Mouse (Mus musculus) thymus, postnatal 36 days (tissue): ENCODE measurements around the gene Sp6.

Experiments used
- DNase-seq, 2 experiments: peaks; one replicate each; pipeline ENCODE4 v3.0.0; 2022; ENCODE audit warnings: mixed read lengths in 2 of 2

The Sp6 gene

DNA sequence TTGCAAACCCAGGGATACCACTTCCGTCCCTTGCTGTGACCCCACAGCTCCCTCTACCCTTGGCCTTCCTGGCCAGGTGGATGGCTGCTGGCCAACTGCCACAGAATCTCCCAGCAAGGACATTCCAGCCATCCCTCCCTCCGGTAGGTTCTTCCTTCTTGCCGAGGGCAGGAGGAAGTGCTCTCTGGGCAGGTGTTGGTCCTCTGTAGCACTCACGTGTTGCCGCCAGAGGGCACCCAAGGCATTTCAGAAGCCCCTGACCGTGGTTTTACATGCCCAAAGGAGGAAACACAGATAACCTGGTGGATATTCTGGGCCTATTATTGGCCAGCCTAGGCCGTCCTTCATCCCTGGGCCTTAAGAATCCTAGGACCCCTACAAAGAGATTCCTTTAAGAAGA lies 30.8 kb upstream of the Sp6 start:
- DNase-seq = peak; percentile 84 to 86

DNA sequence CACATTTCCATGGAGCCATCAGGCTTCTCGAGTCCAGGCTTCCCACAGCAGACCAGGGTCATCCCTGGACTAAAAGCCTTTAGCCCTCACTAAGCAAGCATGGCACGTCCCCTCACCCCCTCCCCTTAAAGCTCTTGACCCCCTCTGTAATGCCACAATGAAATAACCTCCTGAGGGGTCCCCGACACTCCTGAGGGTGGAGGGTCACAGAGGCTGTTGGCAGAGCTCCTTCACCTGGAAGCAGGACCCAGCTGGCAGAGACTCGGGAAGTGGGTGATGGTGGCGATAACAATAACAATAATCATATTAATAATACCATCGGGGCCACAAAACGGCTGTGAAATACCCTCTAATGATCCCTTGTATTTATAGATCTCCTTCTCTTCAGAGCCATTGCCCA lies 30.3 kb upstream of the Sp6 start, which contains the start of gene Sp2:
Gene Sp2 (minus strand): TSS at position 101 of the 400 bp plus-strand sequence.
- no peak for DNase-seq

DNA sequence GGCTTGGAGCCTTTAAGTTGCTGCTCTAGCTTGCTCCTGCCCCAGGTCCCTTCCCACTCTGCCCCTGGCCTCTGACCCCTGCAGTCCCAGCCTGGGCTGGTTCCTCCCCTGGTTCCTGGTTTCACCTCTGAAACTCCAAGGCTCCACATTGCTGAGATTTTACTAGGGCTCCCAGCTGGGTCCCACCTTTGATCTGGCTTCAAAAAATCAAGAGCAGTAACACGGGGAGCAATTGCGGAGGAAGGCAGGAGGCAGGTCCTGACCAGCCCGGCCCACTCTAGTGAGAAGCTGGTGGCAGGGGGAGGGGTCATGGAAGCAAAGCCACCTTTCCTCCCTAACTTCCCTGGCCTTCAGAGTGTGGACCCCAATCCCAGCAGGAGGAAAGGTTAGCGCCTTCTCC lies 28.3 kb upstream of the Sp6 start:
- no peak for DNase-seq

DNA sequence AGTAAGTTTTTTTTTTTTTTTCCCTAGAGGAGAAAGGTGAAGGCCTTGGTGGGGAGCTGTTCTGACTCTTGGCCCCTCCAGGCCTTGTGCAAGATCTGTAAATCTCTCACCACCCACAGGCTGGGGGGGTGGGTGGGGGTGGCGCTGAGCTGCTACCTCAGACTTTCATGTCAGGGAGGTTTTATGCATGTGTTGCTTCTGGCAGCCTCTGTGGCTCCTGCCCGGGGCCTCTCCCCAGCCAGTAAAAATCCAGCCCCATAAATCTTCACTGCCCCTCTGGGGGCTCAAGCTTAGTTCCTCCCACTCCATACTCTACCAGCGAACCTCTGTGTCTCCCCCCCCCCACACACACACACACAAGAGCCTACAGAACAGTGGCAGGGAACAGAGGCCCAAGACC lies 26.7 kb upstream of the Sp6 start:
- peak in 1 of 2 experiments; percentile 23 for DNase-seq

DNA sequence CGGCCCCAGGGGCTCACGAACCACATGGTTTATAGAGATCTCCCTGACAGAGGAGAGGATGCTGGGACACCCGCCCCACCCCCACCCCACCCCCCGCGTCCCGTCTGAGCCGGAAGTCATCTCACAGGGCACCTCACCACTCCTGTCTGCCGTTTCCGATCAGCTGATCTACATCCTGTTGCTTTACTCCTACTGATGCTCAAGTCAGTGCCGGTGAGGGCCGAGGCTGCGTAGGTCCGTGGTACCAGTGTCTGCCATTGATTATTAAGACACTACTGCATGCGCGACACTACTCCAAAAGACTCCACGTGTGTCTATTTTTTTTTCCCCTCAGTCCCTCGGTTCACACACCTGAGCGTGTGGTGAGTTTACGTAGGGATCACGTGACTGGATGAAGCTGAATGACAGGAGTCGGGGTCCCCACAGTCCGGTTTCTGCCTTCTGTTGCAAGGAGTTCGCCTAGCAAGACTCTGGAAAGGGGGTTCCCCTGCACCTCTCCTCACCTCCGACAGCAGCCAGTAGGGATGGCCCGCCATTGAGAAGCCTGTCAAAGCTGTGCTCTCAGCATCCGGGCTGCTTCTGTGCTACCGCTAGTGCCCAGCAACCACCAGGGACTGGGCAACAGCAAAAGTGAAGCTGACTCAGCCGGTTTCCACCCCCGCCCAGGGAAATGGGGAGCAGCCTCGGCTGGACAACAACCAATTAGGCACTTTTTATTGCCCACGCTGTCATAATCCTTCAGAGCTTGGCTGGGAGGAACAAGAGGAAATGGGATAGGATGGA lies 25.1 kb upstream of the Sp6 start:
- DNase-seq = peak; percentile 60 to 74

DNA sequence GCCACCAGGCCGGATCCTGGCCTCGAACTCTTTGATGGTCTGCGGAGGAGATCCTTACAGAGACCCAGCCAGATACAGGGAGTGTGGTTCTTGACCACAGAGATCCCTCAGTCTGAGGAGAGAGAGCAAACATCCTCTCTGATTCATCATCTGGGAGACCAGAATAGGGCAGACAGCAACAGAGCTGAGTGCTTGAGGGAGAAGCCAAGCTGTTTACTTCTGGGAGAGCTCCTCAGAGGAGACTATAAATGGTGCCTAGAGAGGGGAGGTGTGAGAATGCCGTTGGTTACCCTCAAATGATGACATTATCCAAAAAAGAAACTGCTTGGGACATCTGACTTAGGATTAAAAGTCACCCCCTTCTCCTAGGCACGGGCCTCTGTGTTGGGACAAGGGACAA lies 21.7 kb upstream of the Sp6 start:
- DNase-seq = no peak

DNA sequence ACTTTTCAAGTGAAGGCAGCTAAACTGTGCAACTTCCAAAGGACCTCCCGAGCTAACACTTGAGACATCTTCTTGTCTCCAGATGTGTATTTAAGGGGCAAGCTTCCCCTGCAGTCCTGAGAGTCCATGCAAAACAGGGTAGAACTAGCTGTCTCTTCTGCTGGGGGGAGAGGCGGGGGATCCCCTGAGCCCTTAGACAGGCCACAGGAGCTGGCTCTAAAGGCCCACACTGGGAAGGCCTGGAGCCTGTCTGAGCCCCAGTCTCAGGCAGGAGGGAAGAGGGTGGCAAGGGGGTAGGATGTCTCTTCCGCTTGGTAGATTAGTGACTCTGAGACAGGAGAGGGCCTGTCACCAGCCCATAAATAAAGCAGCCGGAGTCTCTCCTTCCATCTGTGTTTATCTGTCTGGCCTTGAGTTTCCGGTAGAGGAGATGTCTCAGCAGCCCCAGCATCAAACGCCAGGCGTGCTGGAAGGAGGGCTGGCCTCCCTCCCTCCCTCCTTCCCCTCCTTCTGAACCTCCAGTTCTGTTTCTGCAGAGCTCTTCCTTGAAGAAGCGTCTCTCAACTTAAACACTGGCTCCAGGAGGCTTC lies 20.4 kb upstream of the Sp6 start:
- DNase-seq = peak; percentile 26 to 57

DNA sequence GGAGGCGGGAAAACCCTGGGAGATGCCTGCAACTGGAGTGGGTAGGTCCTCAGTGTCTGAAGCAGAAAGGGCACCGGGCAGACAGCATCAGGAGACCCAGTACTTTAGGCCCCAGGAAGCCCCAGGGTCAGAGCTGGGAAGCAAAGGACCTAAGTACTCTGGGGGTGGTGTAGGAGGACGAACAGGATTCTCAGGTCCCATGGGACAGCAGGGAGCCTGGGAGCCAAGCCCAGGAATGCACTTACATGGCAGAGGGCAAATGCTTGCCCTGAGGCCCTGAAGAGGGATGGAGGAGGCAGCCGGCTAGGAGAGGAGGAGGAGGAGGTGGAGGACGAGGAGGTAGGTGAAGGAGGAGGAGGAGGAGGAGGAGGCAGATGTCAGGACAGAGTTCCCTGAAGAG lies 18.2 kb upstream of the Sp6 start:
- DNase-seq = no peak

DNA sequence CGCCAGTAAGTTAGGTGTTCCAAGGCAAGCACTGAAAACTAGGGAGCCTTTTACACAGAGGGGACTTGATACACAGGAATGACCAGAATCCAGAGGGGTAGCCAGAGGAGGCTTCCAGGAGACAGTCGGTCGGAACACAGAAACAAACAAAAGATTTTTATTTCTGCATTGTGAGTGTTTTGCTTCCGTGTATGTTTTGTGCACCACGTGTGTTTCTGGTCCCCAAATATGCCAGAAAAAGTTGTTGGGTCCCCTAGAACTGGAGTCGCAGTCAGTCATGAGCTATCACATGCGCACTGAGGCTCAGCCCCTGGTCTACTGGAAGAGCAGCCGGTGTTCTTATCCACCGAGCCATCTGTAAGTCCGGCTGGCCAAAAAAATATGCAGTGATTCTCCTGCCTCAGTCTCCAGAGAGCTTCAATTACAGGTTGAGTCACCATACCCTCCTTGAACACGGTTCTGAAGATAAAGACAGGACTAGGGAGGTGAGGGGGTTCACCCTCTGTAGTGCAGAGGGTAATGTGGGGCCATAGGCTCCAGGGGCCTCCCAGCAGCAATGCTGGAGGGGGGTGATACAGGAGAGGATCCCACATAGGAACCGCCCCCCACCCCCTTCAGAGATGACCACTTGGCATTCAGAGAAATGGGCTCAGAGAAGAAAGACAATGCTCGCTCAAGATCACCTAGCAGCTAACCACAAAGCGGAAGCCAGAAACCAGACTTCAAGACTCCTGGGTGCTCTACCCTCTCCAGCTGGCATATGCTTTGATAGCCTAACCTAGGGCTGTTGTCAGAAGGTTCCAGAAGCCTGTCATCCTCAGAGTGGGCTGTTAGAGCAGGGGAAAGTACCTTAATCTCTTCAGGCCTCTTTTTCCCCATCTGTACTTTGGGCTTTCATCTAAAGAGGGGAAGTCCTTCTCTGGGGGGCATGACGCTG lies 17.1 kb upstream of the Sp6 start:
- DNase-seq = peak; percentile 67 to 74

DNA sequence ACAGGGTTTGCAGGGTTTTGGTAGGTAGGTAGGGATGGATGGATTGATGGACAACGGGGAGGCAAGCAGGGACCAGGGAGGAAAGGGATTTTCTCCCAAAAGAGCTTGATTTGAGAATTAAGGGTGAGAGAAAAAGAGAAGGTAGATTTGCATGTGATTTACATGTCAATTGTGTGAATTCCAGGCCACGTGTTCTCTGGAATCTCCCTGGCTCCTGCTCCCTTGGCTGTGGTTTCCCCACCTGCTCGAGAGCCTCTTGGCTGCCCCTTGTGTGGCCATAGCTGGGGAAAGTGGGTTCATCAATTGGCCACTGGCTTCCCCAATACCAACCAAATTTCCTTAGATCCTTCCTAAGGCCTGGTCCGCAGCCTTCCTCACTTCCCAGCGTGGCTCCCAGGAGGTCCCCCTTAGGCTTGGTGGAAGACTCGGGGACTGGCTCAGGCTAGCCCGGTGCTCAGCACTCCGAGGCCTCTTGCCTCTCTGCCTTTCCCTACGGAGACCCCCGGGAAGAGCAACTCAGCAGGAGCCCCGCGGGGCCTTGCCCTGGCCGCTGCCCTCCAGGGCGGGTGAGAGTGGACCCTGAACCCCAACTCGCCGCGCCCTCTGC lies 16.3 kb upstream of the Sp6 start:
- DNase-seq = no peak

DNA sequence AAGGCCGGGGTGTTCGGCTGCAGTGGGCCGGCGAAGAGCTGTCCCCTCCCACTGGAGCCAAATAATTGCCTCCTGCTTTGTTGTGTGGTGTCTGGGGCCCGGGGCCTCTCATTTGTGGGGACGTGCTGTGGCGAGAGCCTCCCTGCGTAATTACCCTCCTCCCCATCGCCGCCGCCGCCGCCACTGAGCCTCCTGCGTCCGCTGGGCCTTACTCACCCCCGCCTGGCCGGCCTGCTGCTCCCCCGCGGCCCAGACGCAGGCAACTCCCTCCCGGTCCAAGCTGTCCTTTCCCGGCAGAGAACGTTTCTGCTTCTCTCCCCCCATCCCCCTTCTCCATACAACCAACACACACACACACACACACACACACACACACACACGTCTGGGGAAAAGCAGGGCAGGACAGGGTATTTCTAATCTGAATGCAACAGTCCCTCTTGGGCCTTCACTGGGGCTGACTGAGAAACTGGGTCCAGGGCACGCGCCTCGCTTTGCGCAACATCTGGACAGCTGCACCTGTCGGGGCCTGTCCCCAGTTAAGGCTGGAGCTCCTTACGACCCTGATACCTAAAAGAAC lies 15.7 kb upstream of the Sp6 start:
- no peak for DNase-seq

DNA sequence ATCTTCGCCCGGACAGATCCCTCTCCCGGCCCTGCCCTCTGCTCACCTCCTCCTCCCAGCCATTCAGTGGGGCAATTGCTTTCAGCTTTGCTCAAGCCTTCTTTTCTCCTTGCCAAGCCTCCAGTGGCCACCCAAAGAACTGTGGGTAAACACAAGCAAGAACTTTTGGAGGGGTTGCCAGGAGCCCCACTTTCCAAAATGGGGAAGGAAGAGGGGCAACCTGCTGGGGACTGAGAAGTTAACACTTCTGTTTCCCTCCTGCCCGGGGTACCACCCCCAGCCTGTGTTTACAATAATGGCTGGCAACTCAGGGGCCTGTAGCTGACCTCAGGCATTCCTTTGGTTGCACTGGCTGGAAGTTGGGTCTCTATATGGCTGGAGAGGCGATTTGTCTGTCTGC lies 10.0 kb upstream of the Sp6 start:
- DNase-seq = no peak

DNA sequence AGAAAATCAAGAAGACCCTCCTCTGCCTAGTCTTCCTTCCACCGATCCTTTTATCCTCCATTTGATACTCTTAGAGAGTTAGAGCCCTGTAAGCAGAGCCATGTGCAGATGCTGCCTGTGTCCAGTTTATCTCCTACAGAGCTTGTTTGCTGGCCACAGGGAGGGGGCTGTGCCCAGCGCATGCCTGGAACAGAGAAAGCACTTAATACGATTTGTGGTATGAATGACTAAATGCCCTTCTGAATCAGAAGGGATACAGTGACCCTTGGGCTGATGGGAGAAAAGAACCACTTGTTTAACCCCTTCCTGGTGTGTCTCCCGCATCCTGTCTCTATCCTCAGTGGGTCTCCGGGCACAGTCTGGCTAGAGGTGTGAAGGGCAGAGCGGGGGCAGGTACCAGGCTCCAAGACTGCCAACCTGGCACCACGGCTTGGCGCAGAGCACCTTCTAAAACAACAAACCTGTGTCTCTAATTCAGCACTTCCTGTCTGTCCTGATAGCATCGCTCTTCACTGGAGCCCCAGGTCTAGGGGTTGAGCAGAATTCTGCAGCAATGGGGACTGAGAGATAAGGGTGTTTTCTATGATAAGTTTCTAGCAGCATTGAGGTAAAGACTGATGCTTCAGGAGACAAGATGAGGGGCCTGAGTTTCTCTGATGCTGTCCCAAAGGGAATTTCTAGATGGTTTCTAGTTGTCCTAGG lies 6.0 kb upstream of the Sp6 start:
- DNase-seq = no peak

DNA sequence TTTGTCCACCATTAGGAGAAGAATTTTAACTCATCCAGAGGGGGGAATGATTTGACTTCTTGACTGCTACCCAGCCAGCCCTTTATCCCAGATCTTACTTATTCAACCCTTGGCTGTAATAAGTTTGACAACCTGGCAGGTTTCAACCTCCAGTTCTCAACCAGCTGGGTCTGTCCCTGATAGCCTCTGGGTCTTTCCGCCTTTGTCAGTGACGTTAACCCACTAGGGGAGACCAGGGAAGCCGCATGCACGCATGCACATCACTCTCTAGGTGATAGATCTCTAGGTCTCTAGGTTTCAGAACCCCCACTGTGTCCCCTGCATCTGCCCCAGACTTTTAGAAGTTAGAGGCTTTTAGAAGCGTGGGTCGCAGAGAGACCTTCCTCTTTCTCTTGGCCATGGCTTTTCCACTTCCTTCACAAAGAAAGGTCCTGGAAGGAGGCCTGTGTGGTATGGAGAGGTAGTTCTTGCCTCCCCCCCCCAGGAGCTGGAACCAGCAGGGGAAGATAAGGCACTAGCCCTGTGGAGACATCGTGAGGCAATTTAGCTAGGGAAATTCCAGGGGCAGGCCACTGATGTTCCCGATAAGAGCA lies 3.9 kb upstream of the Sp6 start:
- no peak for DNase-seq

DNA sequence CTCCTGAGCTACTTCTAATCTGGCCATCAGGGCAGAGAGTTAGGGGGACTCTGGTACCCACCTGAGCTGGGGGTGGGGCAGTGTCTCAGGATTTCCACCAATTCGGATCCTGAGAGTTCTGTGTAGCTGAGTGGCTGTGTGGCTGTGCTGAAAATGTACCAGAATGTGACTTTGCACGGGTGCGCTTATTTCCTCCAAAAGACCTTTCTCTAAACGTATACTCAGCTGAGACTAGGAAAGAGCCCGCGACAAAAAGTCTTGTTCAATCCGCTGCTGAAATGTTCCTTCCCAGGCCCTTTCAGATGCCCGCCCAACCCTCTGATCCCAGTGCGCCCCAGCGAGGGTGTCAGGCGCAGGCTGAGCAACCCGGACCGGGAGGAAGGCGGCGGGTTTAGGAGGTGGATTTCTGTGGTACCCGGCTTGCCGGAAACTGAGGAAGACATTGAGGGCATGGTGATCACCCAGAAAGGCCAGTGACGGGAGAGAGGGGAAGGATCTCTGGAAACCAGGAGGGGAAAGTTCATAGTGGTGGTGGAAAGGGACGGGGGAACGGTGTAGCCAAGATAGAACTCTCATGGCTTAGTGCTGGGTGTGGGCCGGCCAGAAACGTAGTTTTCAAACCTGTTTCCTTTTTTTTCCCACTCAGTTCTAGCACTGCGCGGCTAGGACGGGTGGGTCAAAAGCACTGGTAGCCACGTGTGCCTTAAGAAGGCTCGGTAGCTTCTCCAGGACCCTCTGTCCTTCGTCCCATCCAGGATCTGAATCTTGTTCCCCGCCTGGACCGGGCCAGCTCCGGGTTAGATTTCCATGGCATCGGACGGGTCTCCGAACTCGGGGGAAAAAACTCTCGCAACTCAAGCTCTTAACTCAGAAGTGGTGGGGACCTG lies 4.7 kb downstream of the Sp6 start:
- DNase-seq = peak in 1 of 2 experiments; percentile 21

DNA sequence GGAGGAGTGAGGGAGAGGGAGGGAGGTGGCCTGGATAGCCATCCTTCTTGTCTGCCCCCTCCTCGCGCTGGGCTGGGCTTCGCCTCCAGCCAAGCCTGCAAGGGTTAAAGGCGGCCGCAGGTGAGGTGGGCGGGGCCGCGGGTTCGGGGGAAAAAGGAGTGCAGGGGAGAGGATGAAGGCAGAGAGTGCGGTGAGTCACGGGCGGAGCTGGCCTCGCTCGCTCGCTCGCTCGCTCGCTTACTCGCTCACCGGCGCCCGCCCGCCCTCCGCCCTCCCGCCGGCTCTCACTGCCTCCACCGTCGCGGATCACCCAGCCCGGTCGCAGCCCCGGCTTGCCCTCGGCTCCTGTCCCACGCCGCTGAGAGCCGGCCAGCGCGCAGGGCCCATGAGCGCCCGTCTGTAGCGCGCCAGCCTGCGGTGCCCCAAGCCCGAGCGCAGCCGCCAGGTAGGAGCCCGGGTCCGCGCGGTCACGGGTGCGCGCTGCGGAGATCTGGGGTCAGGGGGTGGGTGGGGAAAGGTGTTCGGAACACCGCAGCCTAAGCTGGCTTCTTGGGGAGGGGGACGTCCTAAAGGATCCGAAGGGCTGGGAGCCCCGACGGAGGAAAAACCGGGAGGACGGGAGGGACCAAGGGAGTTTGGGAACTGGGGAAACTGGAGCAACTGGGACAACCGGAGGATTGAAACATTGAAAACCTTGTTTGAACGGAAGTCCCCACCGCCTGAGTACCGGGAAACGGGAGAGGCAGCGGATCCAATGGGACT lies 5.6 kb downstream of the Sp6 start:
- peak; percentile 58 to 71 for DNase-seq

DNA sequence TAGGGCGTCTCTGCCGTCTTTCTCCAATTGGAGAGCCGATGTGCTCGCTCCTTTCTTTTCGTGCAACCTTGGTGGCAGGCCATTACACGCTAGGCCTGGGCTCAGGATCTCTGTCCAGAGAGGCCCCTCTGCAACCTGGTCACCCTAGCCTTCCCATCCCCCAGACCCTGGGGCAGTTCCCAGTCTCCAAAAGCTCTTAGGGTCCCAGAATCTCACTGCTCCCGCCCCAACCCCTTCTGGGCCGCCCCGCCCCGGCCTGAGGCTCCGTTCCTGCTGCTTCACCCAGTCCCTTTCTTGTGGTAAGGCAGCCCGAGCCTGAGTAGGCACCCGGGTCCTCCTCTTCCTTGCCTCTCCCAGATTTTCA lies 6.1 kb downstream of the Sp6 start:
- no peak for DNase-seq

DNA sequence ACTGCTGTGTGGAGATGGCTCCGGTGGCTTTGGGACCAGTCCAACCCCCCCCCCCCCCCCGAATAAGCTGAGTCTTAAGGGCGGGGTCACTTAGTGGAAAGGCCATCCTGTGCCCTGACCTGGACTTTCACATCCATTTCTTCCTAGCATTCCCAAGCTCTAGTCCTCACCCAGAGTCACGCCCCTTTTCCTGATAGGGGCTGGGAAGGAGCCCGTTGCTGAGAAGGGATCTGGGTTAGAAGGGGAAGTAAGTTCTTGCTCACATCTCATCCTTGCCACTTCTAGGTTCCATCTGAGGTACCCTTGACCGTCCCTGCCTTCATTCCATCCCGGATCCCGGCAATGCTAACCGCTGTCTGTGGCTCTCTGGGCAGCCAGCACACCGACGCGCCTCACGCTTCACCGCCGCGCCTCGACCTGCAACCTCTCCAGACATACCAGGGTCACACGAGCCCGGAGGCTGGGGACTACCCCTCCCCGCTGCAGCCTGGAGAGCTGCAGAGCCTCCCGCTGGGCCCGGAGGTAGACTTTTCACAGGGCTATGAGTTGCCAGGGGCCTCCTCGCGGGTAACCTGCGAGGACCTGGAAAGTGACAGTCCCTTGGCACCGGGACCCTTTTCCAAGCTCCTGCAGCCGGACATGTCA lies 8.0 kb downstream of the Sp6 start:
- peak in 1 of 2 experiments; percentile 28 for DNase-seq

DNA sequence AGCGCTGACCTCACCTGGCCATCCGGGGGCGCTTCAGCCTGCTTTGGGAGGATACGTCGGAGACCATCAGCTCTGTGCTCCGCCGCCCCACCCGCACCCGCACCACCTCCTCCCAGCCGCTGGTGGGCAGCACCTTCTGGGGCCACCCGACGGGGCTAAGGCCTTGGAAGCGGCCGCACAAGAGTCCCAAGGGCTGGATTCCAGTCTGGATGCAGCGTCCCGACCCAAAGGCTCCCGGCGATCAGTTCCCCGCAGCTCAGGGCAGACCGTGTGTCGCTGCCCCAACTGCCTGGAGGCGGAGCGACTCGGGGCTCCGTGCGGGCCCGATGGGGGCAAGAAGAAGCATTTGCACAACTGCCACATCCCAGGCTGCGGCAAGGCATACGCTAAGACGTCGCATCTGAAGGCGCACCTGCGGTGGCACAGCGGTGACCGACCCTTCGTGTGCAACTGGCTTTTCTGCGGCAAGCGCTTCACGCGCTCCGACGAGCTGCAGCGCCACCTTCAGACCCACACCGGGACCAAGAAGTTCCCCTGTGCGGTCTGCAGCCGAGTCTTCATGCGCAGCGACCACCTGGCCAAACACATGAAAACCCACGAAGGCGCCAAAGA lies 8.8 kb downstream of the Sp6 start:
- DNase-seq = peak; percentile 90
